Mouse (Mus musculus) heart, postnatal 0 days (tissue): Measurements from ENCODE around the gene Olfr1496. TPM values are rescaled to one million over a fixed set of nuclear protein-coding genes. Genes with fewer than 3 reads are reported as not detected.

ENCODE experiments used
- ATAC-seq: fragments of 200-750 bp; cut with Nextera tagmentation; 2 replicates; pipeline ENCODE4 v1.8.0; 2017; ENCODE audit warnings: low read depth, moderate number of reproducible peaks, moderate library complexity; ENCODE audit not compliant: insufficient read depth
- DNase-seq: peaks from one replicate; pipeline ENCODE4 v3.0.0-alpha.2; 2016; ENCODE audit warnings: low spot score
- H3K27ac ChIP-seq: fragments of 300-500 bp; sonication (generic); 2 replicates; pipeline ENCODE4 v1.5.1; 2014; ENCODE audit warnings: low read depth, mild to moderate bottlenecking
- H3K27me3 ChIP-seq: fragments of 300-500 bp; sonication (generic); 2 replicates; pipeline ENCODE4 v1.6.1; 2014; ENCODE audit warnings: low read length, mixed read lengths; ENCODE audit not compliant: control insufficient read depth, insufficient read depth
- H3K36me3 ChIP-seq: fragments of 300-500 bp; sonication (generic); replicated peaks from 2 replicates; pipeline ENCODE4 v1.6.1; 2014; ENCODE audit warnings: low read length, mixed read lengths; ENCODE audit not compliant: control insufficient read depth, insufficient read depth
- H3K4me1 ChIP-seq: fragments of 300-500 bp; sonication (generic); 2 replicates; pipeline ENCODE4 v1.6.1; 2014; ENCODE audit warnings: antibody characterized with exemption; ENCODE audit not compliant: control insufficient read depth, insufficient read depth
- H3K4me2 ChIP-seq: fragments of 300-500 bp; sonication (generic); 2 replicates; pipeline ENCODE4 v1.6.1; 2014; ENCODE audit warnings: low read depth, mild to moderate bottlenecking, low read length, moderate library complexity
- H3K4me3 ChIP-seq: fragments of 300-500 bp; sonication (generic); 2 replicates; pipeline ENCODE4 v1.5.1; 2014; ENCODE audit warnings: low read depth, low read length
- H3K9ac ChIP-seq: fragments of 300-500 bp; sonication (generic); replicated peaks from 2 replicates; pipeline ENCODE4 v1.6.1; 2014; ENCODE audit warnings: low read depth, low read length, mixed read lengths
- H3K9me3 ChIP-seq: fragments of 300-500 bp; sonication (generic); replicated peaks from 2 replicates; pipeline ENCODE4 v1.6.1; 2016; ENCODE audit warnings: low read length; ENCODE audit not compliant: control insufficient read depth
- CTCF ChIP-seq: IDR thresholded peaks from 2 replicates; pipeline ENCODE4 v1.5.1; 2016; ENCODE audit warnings: antibody characterized with exemption, control low read depth, low read depth
- EP300 ChIP-seq: IDR thresholded peaks from 2 replicates; pipeline ENCODE4 v1.6.1; 2016; ENCODE audit warnings: antibody characterized with exemption, low read depth
- WGBS: fragments of 180-500 bp; shearing (Covaris S2); extraction: QIAGEN DNeasy Blood & Tissue Kit; methylation state at CpG from one replicate; pipeline ENCODE4 v1.1.7; 2014; 5-methylcytosine and 5-hydroxymethylcytosine counted together
- polyA plus RNA-seq: library from polyadenylated mRNA; unstranded; fragments of >200 nt; fragmentation: Nextera tagmentation; extraction: Ambion mirVana; gene quantifications from 2 replicates; pipeline ENCODE4 v1.2.1, GENCODE M21; 2015
- total RNA-seq: library from RNA; depleted of rRNA; stranded (reverse); fragments of >200 nt; gene quantifications from 2 replicates; pipeline ENCODE4 v1.2.3, GENCODE M21; 2014; ENCODE audit warnings: low replicate concordance; rRNA removed

Olfr1496 gene
- total RNA-seq (not detected in 2 replicates), polyA plus RNA-seq (not detected in 2 replicates)

- no peaks in the 10 kb centered on the region for H3K27me3 ChIP-seq
- no peaks in the 10 kb centered on the region for H3K9me3 ChIP-seq
- DNase-seq, result no peak
- H3K4me2 ChIP-seq, result no peak within 1 kb of the TSS
- ATAC-seq, result no peak
- H3K27ac ChIP-seq, result no peak within 1 kb of the TSS
- H3K9ac ChIP-seq, result no peak within 1 kb of the TSS
- no peak within 1 kb of the TSS for H3K4me3 ChIP-seq
- no peaks in the 10 kb centered on the region for H3K4me1 ChIP-seq
- WGBS, result 65% methylated on average over 1 of the region's 1 CpGs
- no peaks in the 10 kb centered on the region for H3K36me3 ChIP-seq
- TF ChIP-seq EP300, result no peak
- no peak for TF ChIP-seq CTCF
These were observed at the start of gene Olfr1496 for GRCm38 (mm10) chr19:13777578-13777977. Gene Olfr1496, plus strand, starts transcription at chr19:13777878.

DNA sequence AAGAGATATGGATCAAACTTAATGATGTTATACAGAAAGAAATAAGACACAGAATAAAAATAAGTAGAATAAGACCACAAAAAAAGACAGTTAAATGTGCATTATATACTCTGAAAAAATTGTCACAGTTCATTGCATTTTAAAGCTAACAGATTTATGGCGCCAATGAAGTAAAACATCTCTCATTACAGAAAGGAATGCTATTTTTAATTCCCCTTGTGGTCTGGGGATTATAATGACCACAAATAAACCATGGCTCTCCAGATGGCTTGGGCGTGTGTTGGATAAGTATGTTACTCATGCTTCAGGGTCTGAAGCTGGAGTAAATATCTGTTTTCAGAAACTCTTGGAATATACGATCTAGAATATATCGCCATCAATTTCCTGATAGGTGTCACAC lies 38.2 kb upstream of the Olfr1496 start, which contains the start of gene Olfr1494:
Gene Olfr1494, plus strand, starts transcription at position 301 of the 400 bp plus-strand sequence.
- no peak for DNase-seq
- no peaks in the 10 kb centered on the region for H3K4me1 ChIP-seq
- no peak within 1 kb of the TSS for H3K4me3 ChIP-seq
- TF ChIP-seq CTCF (no peak), EP300 (no peak)
- H3K27ac ChIP-seq, result no peak within 1 kb of the TSS
- no peak within 1 kb of the TSS for H3K4me2 ChIP-seq
- H3K9me3 ChIP-seq, result 0 out of 2 replicates have a peak, but pooled peaks cover 3% of the 10 kb centered on the region
- no peaks in the 10 kb centered on the region for H3K27me3 ChIP-seq
- ATAC-seq, result no peak
- H3K9ac ChIP-seq, result no peak within 1 kb of the TSS
- 80% methylated on average over 4 of the region's 4 CpGs for WGBS
- H3K36me3 ChIP-seq, result no peaks in the 10 kb centered on the region

GRCm38 (mm10) chr19:13749366-13749765 lies 28.3 kb upstream of the Olfr1496 start:
- 89% methylated on average over 1 of the region's 1 CpGs for WGBS
- H3K36me3 ChIP-seq, result no peaks in the 10 kb centered on the region
- H3K9ac ChIP-seq, result no peak overlapping the region
- H3K27me3 ChIP-seq, result no peaks in the 10 kb centered on the region
- DNase-seq, result no peak
- no peak overlapping the region for H3K27ac ChIP-seq
- no peak overlapping the region for H3K4me2 ChIP-seq
- no peak overlapping the region for H3K4me3 ChIP-seq
- H3K9me3 ChIP-seq, result 0 out of 2 replicates have a peak, but pooled peaks cover 2% of the 10 kb centered on the region
- TF ChIP-seq EP300 (no peak), CTCF (no peak)
- no peaks in the 10 kb centered on the region for H3K4me1 ChIP-seq
- no peak for ATAC-seq

GRCm38 (mm10) chr19:13764306-13764705 lies 13.4 kb upstream of the Olfr1496 start, which contains the start of gene Olfr1495:
Gene Olfr1495, plus strand, starts transcription at chr19:13764606.
- TF ChIP-seq EP300 (no peak), CTCF (no peak)
- Histone ChIP-seq H3K4me1 (no peaks in the 10 kb centered on the region), H3K36me3 (no peaks in the 10 kb centered on the region), H3K27ac (no peak within 1 kb of the TSS), H3K27me3 (no peaks in the 10 kb centered on the region), H3K4me2 (no peak within 1 kb of the TSS), H3K9ac (no peak within 1 kb of the TSS), H3K9me3 (no peaks in the 10 kb centered on the region), H3K4me3 (no peak within 1 kb of the TSS)
- WGBS, result 66% methylated on average over 3 of the region's 3 CpGs
- DNase-seq (no peak), ATAC-seq (no peak)

- Histone ChIP-seq H3K36me3 (no peaks in the 10 kb centered on the region), H3K27ac (no peak overlapping the region), H3K4me1 (no peaks in the 10 kb centered on the region), H3K4me3 (no peak overlapping the region), H3K9me3 (no peaks in the 10 kb centered on the region), H3K27me3 (no peaks in the 10 kb centered on the region), H3K9ac (no peak overlapping the region), H3K4me2 (no peak overlapping the region)
- TF ChIP-seq EP300, result no peak
- no peak for TF ChIP-seq CTCF
- WGBS, result 79% methylated on average over 9 of the region's 9 CpGs
- no peak for ATAC-seq
- no peak for DNase-seq
These were observed 9.0 kb upstream of the Olfr1496 start for GRCm38 (mm10) chr19:13768565-13769276.
